Mouse (Mus musculus): ENCODE results near the gene Ptrh2. TPM values are rescaled to one million over a fixed set of nuclear protein-coding genes. Genes with fewer than 3 reads are reported as not detected.
"Not testable (repeated sequence)": the region's sequence is repeated elsewhere in the genome, so short reads cannot be mapped to it uniquely, and the experiment has no call there.

The Ptrh2 gene
- polyA plus RNA-seq, 1 experiment from 2014 or later, result 28.2 TPM

DNA sequence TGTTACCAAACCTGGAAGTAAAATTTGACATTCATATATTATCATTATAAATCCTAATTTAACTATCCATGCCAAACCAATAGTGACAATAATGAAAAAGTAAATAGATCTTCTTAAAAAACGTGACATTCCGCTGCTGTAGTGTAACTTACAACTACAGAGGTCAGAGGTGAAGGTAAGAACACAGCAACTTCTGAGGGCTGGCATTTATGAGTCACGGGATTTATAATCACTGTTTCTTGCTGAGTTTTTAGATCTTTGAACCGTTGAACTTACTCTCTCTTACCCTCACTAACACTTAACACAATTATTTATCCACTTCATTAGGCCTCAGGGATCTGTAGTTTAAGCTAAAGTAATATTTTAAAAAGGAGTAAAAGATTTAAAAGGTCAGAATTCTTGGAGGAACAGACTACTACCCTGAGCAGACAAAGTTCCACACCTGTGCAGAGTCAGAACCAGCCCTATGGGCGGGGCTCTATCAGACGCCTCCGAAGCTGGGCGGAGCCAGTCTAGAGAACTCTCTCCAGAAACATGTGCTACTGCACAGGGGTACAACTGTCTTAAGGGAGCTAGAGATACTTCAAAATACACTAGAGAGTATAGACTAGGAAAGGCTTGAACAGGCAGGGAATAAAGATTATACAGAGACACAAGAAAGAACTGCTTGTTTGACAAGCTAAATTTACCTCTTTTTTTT lies 53.7 kb downstream of the Ptrh2 start:
- H3K27ac ChIP-seq (ENCODE audit: low read length), result no peak overlapping the region
- 55% methylated on average over 8 of the region's 8 CpGs for WGBS

DNA sequence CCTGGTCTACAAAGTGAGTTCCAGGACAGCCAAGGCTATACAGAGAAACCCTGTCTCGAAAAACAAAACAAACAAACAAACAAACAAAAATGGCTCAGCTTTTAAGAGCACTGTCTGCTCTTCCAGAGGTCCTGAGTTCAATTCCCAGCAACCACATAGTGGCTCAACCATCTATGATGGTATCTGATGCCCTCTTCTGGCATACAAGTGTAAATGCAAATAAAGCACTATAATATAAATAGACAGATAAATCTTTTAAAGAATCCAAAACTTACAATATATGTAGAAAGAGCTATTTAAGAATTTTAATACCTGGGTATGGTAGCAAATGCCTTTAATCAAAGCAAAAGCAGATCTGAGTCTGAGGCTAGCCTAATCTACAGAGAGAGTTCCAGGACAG lies 54.5 kb downstream of the Ptrh2 start:
- WGBS, result 96% methylated on average over 1 of the region's 1 CpGs
- H3K4me1 ChIP-seq (ENCODE audit: control insufficient read depth, insufficient read depth, low read length), result peaks cover 12% of the 10 kb centered on the region
- H3K4me3 ChIP-seq (ENCODE audit: low read length); H3K27me3 ChIP-seq (replicated peaks; ENCODE audit: control insufficient read depth, insufficient read depth, low read length); H3K9me3 ChIP-seq (ENCODE audit: control insufficient read depth, low read length); H3K36me3 ChIP-seq (ENCODE audit: control insufficient read depth, insufficient read depth, low read length); ATAC-seq; H3K4me2 ChIP-seq (ENCODE audit: low read depth, low read length); H3K27ac ChIP-seq (ENCODE audit: low read length); H3K9ac ChIP-seq (ENCODE audit: low read depth, low read length): not testable (repeated sequence)

More for the DNA sequence above, 53.7 kb downstream of the Ptrh2 start:
- peak; percentile 83 for ATAC-seq
- Histone ChIP-seq H3K36me3 (ENCODE audit: control insufficient read depth, insufficient read depth, low read length) (no peaks in the 10 kb centered on the region), H3K9me3 (ENCODE audit: control insufficient read depth, low read length) (no peaks in the 10 kb centered on the region), H3K4me2 (ENCODE audit: low read depth, low read length) (no peak overlapping the region), H3K27me3 (replicated peaks; ENCODE audit: control insufficient read depth, insufficient read depth, low read length) (no peaks in the 10 kb centered on the region), H3K4me3 (ENCODE audit: low read length) (no peak overlapping the region), H3K4me1 (ENCODE audit: control insufficient read depth, insufficient read depth, low read length) (peaks cover 9% of the 10 kb centered on the region), H3K9ac (ENCODE audit: low read depth, low read length) (no peak overlapping the region)

DNA sequence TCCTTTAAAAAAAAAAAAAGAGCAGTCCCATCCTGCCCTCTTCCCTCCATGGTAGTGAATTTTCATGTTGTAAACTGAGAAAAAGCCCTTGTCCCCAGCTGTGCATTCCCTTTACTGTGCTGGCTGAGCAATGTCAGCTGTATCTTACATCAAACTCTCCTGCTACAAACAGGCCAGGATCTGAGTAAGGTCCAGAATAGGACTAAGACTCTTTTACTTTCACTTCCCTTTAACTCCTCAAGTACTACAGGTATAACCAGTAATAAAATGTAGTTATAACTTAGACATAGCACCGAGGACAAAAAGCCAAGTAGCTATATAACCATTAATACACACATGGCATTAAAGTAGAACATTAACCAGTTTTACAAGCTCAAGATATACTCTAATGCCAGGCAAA lies 55.2 kb downstream of the Ptrh2 start:
- Histone ChIP-seq H3K4me2 (ENCODE audit: low read depth, low read length) (no peak overlapping the region), H3K4me1 (ENCODE audit: control insufficient read depth, insufficient read depth, low read length) (peaks cover 12% of the 10 kb centered on the region), H3K9me3 (ENCODE audit: control insufficient read depth, low read length) (no peaks in the 10 kb centered on the region), H3K4me3 (ENCODE audit: low read length) (no peak overlapping the region), H3K36me3 (ENCODE audit: control insufficient read depth, insufficient read depth, low read length) (no peaks in the 10 kb centered on the region), H3K27ac (ENCODE audit: low read length) (no peak overlapping the region), H3K9ac (ENCODE audit: low read depth, low read length) (no peak overlapping the region), H3K27me3 (replicated peaks; ENCODE audit: control insufficient read depth, insufficient read depth, low read length) (no peaks in the 10 kb centered on the region)
- peak; percentile 86 for ATAC-seq
- 68% methylated on average over 1 of the region's 1 CpGs for WGBS

DNA sequence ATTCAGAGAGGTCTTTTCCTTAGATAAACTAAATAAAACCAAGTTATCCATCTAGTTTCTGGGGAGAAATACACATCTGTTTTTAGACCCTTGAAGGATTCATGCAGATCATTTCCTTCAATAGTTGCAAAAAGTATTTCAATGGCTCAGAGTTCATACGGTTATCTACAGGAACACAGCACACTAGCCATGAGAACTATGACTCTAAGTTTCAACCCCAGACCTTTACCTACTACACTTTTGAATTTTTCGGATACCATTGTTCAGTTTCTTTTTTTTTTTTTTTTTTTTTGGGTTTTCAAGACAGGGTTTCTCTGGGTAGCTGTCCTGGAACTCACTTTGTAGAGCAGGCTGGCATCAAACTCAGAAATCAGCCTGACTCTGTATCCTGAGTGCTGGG lies 55.7 kb downstream of the Ptrh2 start:
- no peaks in the 10 kb centered on the region for H3K27me3 ChIP-seq (replicated peaks; ENCODE audit: control insufficient read depth, insufficient read depth, low read length)
- no peak overlapping the region for H3K9ac ChIP-seq (ENCODE audit: low read depth, low read length)
- H3K4me2 ChIP-seq (ENCODE audit: low read depth, low read length), result no peak overlapping the region
- H3K4me3 ChIP-seq (ENCODE audit: low read length), result no peak overlapping the region
- H3K4me1 ChIP-seq (ENCODE audit: control insufficient read depth, insufficient read depth, low read length), result peaks cover 11% of the 10 kb centered on the region
- 67% methylated on average over 2 of the region's 2 CpGs for WGBS
- H3K27ac ChIP-seq (ENCODE audit: low read length), result peak overlapping the region; percentile 36; the same call in 1 of the 2 replicates
- ATAC-seq, result peak; percentile 58; the same call in 1 of the 2 replicates
- H3K9me3 ChIP-seq (ENCODE audit: control insufficient read depth, low read length), result no peaks in the 10 kb centered on the region
- H3K36me3 ChIP-seq (ENCODE audit: control insufficient read depth, insufficient read depth, low read length), result no peaks in the 10 kb centered on the region

DNA sequence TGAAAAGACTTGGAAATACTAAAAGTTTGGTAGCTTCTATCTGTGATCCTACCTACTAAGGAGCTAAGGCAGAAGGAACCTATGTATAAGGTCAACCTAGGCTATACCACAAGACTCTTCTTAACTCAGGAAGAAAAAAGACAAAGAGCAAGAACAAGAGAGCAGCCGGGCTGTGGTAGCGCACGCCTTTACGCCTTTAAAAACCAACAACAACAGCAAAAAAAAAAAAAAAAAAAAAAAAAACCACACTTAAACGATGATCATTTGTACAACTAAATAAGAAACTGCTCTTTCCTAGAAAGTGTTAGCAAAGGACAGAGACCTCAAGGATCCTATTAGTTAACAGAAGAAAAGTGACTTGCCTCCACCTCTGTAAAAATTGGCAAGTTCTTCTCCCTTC lies 57.7 kb downstream of the Ptrh2 start:
- H3K9ac ChIP-seq (ENCODE audit: low read depth, low read length), result no peak overlapping the region
- ATAC-seq, result no peak
- no peaks in the 10 kb centered on the region for H3K9me3 ChIP-seq (ENCODE audit: control insufficient read depth, low read length)
- no peaks in the 10 kb centered on the region for H3K27me3 ChIP-seq (replicated peaks; ENCODE audit: control insufficient read depth, insufficient read depth, low read length)
- no peak overlapping the region for H3K4me3 ChIP-seq (ENCODE audit: low read length)
- WGBS, result 91% methylated on average over 5 of the region's 5 CpGs
- H3K4me1 ChIP-seq (ENCODE audit: control insufficient read depth, insufficient read depth, low read length), result peaks cover 25% of the 10 kb centered on the region
- no peak overlapping the region for H3K4me2 ChIP-seq (ENCODE audit: low read depth, low read length)
- H3K27ac ChIP-seq (ENCODE audit: low read length), result no peak overlapping the region
- H3K36me3 ChIP-seq (ENCODE audit: control insufficient read depth, insufficient read depth, low read length), result no peaks in the 10 kb centered on the region

Other genes starting within 250 kb of the Ptrh2 start
- gene Rnft1, start 199.3 kb upstream of the Ptrh2 start, polyA plus RNA-seq (2015; fragmentation: Nextera tagmentation; extraction: Ambion mirVana), result 69.0 and 69.1 TPM in 2 replicates
- 45.2 and 56.8 TPM in 2 replicates for gene Rps6kb1, start 139.2 kb upstream of the Ptrh2 start, polyA plus RNA-seq (2015; fragmentation: Nextera tagmentation; extraction: Ambion mirVana)
- gene Tubd1, start 139.0 kb upstream of the Ptrh2 start, polyA plus RNA-seq (2015; fragmentation: Nextera tagmentation; extraction: Ambion mirVana), result 9.3 and 11.4 TPM in 2 replicates
- 220 and 272 TPM in 2 replicates for gene Vmp1, start 149 bp upstream of the Ptrh2 start, polyA plus RNA-seq (2015; fragmentation: Nextera tagmentation; extraction: Ambion mirVana)
- 124 and 144 TPM in 2 replicates for gene Cltc, start 73.6 kb downstream of the Ptrh2 start, polyA plus RNA-seq (2015; fragmentation: Nextera tagmentation; extraction: Ambion mirVana)
- 12.8 and 13.2 TPM in 2 replicates for gene Dhx40, start 123.8 kb downstream of the Ptrh2 start, polyA plus RNA-seq (2015; fragmentation: Nextera tagmentation; extraction: Ambion mirVana)

All from intestine, embryonic 16.5 days (tissue).